ENCODE assay signal across 17 mouse cellular contexts in the genomic region with DNA sequence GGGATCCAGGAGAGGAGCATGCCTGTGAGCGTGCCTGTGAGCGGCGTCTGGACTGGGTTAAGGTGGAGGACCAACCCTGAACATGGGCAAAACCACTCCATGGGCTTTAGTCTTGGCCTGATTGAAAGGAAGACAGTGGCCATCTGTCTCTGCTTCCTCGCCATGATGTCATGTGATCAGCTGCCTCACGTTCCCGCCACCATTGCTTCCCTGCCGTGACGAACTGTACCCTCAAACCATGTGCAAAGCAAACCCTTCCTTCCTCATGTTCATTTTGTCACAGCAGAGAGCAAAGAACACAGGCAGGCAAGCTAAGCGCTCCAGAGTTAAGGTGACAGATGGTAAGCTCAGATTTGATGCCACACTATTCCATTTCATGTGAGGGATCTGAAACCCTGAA. TPM values are rescaled to one million over a fixed set of nuclear protein-coding genes. Genes with fewer than 3 reads are reported as not detected.
"Had no signal": no experiment of that assay in that cellular context is flagged by ENCODE, and none has a peak within 500 bp of the region (broad histone marks: within the 10 kb centered on the region; RNA-seq: fewer than 3 reads in every experiment).

No protein-coding gene starts in this region.

- H3K4me2 ChIP-seq: lung, embryonic 15.5 days; midbrain, embryonic 11.5 days; midbrain, embryonic 13.5 days; midbrain, embryonic 15.5 days; neural tube, embryonic 12.5 days; stomach, embryonic 15.5 days had no signal

- DNase-seq: lung, postnatal 14 days; lung, postnatal 36 days; right cerebral cortex, postnatal 14 days; thymus, adult 2 months; thymus, postnatal 25 days; thymus, postnatal 4 days had no signal

- H3K36me3 ChIP-seq: lung, embryonic 15.5 days; midbrain, embryonic 13.5 days; midbrain, embryonic 15.5 days; neural tube, embryonic 12.5 days; stomach, embryonic 15.5 days had no signal

- H3K4me3 ChIP-seq: lung, embryonic 15.5 days; megakaryocyte, embryonic 14.5 days; midbrain, embryonic 13.5 days; midbrain, embryonic 15.5 days; neural tube, embryonic 12.5 days; stomach, embryonic 15.5 days had no signal

- ATAC-seq: lung, postnatal 0 days; midbrain, embryonic 13.5 days; midbrain, embryonic 15.5 days had no signal

- H3K9ac ChIP-seq: lung, embryonic 15.5 days; midbrain, embryonic 13.5 days; midbrain, embryonic 15.5 days; neural tube, embryonic 12.5 days; stomach, embryonic 15.5 days had no signal

- H3K9me3 ChIP-seq: lung, embryonic 15.5 days; megakaryocyte, embryonic 14.5 days; midbrain, embryonic 13.5 days; midbrain, embryonic 15.5 days; neural tube, embryonic 12.5 days; stomach, embryonic 15.5 days had no signal

- H3K27ac ChIP-seq: lung, embryonic 15.5 days; macrophage; midbrain, embryonic 13.5 days; midbrain, embryonic 15.5 days; neural tube, embryonic 12.5 days; stomach, embryonic 15.5 days; stomach, postnatal 0 days had no signal

- H3K27me3 ChIP-seq: lung, embryonic 15.5 days; midbrain, embryonic 13.5 days; midbrain, embryonic 15.5 days; neural tube, embryonic 12.5 days; stomach, embryonic 15.5 days had no signal

RNA-seq across cellular contexts. Expression of gene Clmn, which starts 16.2 kb away (rescaled TPM):
- total RNA-seq: monocyte, adult 5-6 weeks had no signal
- polyA plus RNA-seq: macrophage had no signal
